In genomic region chr7:121899940-121900339, GRCm38 (mm10) we compare ENCODE assay signal across 11 mouse cellular contexts. TPM values are rescaled to one million over a fixed set of nuclear protein-coding genes. Genes with fewer than 3 reads are reported as not detected.
A peak's percentile ranks its signal among the peaks of the same experiment; 100 is the strongest.
DNase-seq lines count a peak whose midpoint lies in the region; ATAC-seq lines count a peak whose summit lies in the region.
"Had no signal": no experiment of that assay in that cellular context is flagged by ENCODE, and none has a peak within 500 bp of the region (broad histone marks: within the 10 kb centered on the region; RNA-seq: fewer than 3 reads in every experiment).

No protein-coding gene starts in this region.

- no peak for DNase-seq in heart, embryonic 10.5 days (ENCODE audit: low spot score)
- no peak for DNase-seq in heart, adult 11 months
- DNase-seq in NIH3T3 (ENCODE audit: low read depth) (peak; percentile 4), adipocyte (ENCODE audit: low spot score) (no peak)
- DNase-seq in midbrain, embryonic 11.5 days (ENCODE audit: low spot score, missing footprints) = peak; percentile 85
- no peak for DNase-seq in thymus, postnatal 36 days

- 0 out of 2 replicates have a peak, but pooled peaks have one; percentile 50 for ATAC-seq in forebrain, embryonic 16.5 days
- ATAC-seq in midbrain, embryonic 11.5 days (ENCODE audit: low FRiP score) = peak; percentile 50; the same call in 1 of the 2 replicates
- no peak for ATAC-seq in granulocyte monocyte progenitor cell, adult 5-6 weeks (replicated peaks; ENCODE audit: poor library complexity, severe bottlenecking)
- ATAC-seq: inflammation-experienced regulatory T-cells, adult 6 months had no signal

- H3K4me3 ChIP-seq in heart, embryonic 10.5 days = peak overlapping the region; percentile 27; the same call in 1 of the 2 replicates
- peak overlapping the region; percentile 28 for H3K4me3 ChIP-seq in forebrain, embryonic 16.5 days (replicated peaks; ENCODE audit: low read length)
- H3K4me3 ChIP-seq in midbrain, embryonic 11.5 days (ENCODE audit: low read depth, low read length) = no peak overlapping the region

- H3K9me3 ChIP-seq in heart, embryonic 10.5 days = no peaks in the 10 kb centered on the region
- H3K9me3 ChIP-seq in forebrain, embryonic 16.5 days (ENCODE audit: control insufficient read depth, low read length) = no peaks in the 10 kb centered on the region
- no peaks in the 10 kb centered on the region for H3K9me3 ChIP-seq in midbrain, embryonic 11.5 days (ENCODE audit: control insufficient read depth, low read length)

- 10% methylated on average over 7 of the region's 7 CpGs for WGBS in heart, embryonic 10.5 days
- WGBS in forebrain, embryonic 16.5 days = 13% methylated on average over 7 of the region's 7 CpGs
- 10% methylated on average over 7 of the region's 7 CpGs for WGBS in midbrain, embryonic 11.5 days

- H3K9ac ChIP-seq in forebrain, embryonic 16.5 days (replicated peaks; ENCODE audit: low read depth, low read length) = 0 out of 2 replicates have a peak overlapping the region, but pooled peaks have one; percentile 10
- peak overlapping the region; percentile 9; the same call in 1 of the 2 replicates for H3K9ac ChIP-seq in midbrain, embryonic 11.5 days (ENCODE audit: low read length)

- no peak overlapping the region for H3K27ac ChIP-seq in heart, embryonic 10.5 days
- H3K27ac ChIP-seq in forebrain, embryonic 16.5 days (ENCODE audit: low read length) = no peak overlapping the region
- no peak overlapping the region for H3K27ac ChIP-seq in midbrain, embryonic 11.5 days (ENCODE audit: low read depth, low read length)

- peaks cover 20% of the 10 kb centered on the region for H3K4me1 ChIP-seq in heart, embryonic 10.5 days
- H3K4me1 ChIP-seq in forebrain, embryonic 16.5 days (replicated peaks; ENCODE audit: control insufficient read depth, insufficient read depth, low read length) = 0 out of 2 replicates have a peak, but pooled peaks cover 6% of the 10 kb centered on the region
- peaks cover 3% of the 10 kb centered on the region for H3K4me1 ChIP-seq in midbrain, embryonic 11.5 days (ENCODE audit: control insufficient read depth, insufficient read depth, low read length)

- H3K36me3 ChIP-seq in heart, embryonic 10.5 days = no peaks in the 10 kb centered on the region
- H3K36me3 ChIP-seq in forebrain, embryonic 16.5 days (ENCODE audit: control insufficient read depth, insufficient read depth) = no peaks in the 10 kb centered on the region
- H3K36me3 ChIP-seq in midbrain, embryonic 11.5 days (ENCODE audit: control insufficient read depth, insufficient read depth, low read length) = no peaks in the 10 kb centered on the region

- H3K27me3 ChIP-seq in heart, embryonic 10.5 days (ENCODE audit: insufficient read depth, poor library complexity, severe bottlenecking) = peaks cover 27% of the 10 kb centered on the region
- H3K27me3 ChIP-seq in forebrain, embryonic 16.5 days (replicated peaks; ENCODE audit: control insufficient read depth, insufficient read depth, low read length) = no peaks in the 10 kb centered on the region
- H3K27me3 ChIP-seq in midbrain, embryonic 11.5 days (ENCODE audit: control insufficient read depth, insufficient read depth, low read length) = no peaks in the 10 kb centered on the region

- H3K4me2 ChIP-seq in forebrain, embryonic 16.5 days (ENCODE audit: low read length) = peak overlapping the region; percentile 38
- H3K4me2 ChIP-seq in midbrain, embryonic 11.5 days = peak overlapping the region; percentile 17

RNA-seq across cellular contexts. Expression of gene Scnn1b, which starts 35.1 kb away (rescaled TPM):
- 0.30 TPM in 1 of 2 replicates, not detected in the other for polyA plus RNA-seq in heart, embryonic 10.5 days (2016; fragmentation: Nextera tagmentation; extraction: Ambion mirVana)
- polyA plus RNA-seq in forebrain, embryonic 16.5 days (2015; fragmentation: Nextera tagmentation; extraction: Ambion mirVana) = 0.34 TPM in 1 of 2 replicates, not detected in the other
- polyA plus RNA-seq in midbrain, embryonic 11.5 days (2014; fragmentation: Nextera tagmentation; extraction: Ambion mirVana) = not detected in 2 replicates
- total RNA-seq in granulocyte monocyte progenitor cell, adult 5-6 weeks (2014; fragmentation: Nextera tagmentation) = not detected in 2 replicates
- total RNA-seq in granulocyte monocyte progenitor cell, adult 5-6 weeks (2017) = not detected in 2 replicates
- total RNA-seq: adrenal gland, postnatal 14 days; monocyte, adult 5-6 weeks had no signal

Comparison
In these comparisons a context has a peak if more than half of its experiments do, and no peak if none do; other contexts are left out.
1. DNase-seq: peak in NIH3T3 (single experiment) and midbrain, embryonic 11.5 days (single experiment); none in heart, embryonic 10.5 days (single experiment), heart, adult 11 months (single experiment), thymus, postnatal 36 days (0 of 2) and adipocyte (single experiment).